Mouse (Mus musculus): Measurements from ENCODE around the gene Fam122b. TPM values are rescaled to one million over a fixed set of nuclear protein-coding genes. Genes with fewer than 3 reads are reported as not detected.

Fam122b gene
- polyA plus RNA-seq (2015; fragmentation: Nextera tagmentation; extraction: Ambion mirVana), result 5.3 and 5.6 TPM in 2 replicates

GRCm38 (mm10) chrX:53269289-53270062 lies at the start of gene Fam122b:
TSS of gene Fam122b (minus strand) at chrX:53269805.

GRCm38 (mm10) chrX:53273124-53273523 lies 3.5 kb upstream of the Fam122b start, which contains the start of gene Fam122c:
TSS of gene Fam122c (plus strand) at chrX:53273424.

GRCm38 (mm10) chrX:53240011-53240410 lies 29.6 kb downstream of the Fam122b start, which contains the start of gene Plac1:
TSS of gene Plac1 (minus strand) at chrX:53240111.

Other genes starting within 250 kb of the Fam122b start
- 4.5 and 6.0 TPM in 2 replicates for gene Plac1, start 29.7 kb downstream of the Fam122b start, polyA plus RNA-seq (2015; fragmentation: Nextera tagmentation; extraction: Ambion mirVana)
- not detected in 2 replicates for gene Fam122c, start 3.6 kb upstream of the Fam122b start, polyA plus RNA-seq (2015; fragmentation: Nextera tagmentation; extraction: Ambion mirVana)
- 28.1 and 32.3 TPM in 2 replicates for gene Mospd1, start 100.7 kb upstream of the Fam122b start, polyA plus RNA-seq (2015; fragmentation: Nextera tagmentation; extraction: Ambion mirVana)
- not detected in 2 replicates for gene Etd, start 165.1 kb upstream of the Fam122b start, polyA plus RNA-seq (2015; fragmentation: Nextera tagmentation; extraction: Ambion mirVana)